In the genomic region with DNA sequence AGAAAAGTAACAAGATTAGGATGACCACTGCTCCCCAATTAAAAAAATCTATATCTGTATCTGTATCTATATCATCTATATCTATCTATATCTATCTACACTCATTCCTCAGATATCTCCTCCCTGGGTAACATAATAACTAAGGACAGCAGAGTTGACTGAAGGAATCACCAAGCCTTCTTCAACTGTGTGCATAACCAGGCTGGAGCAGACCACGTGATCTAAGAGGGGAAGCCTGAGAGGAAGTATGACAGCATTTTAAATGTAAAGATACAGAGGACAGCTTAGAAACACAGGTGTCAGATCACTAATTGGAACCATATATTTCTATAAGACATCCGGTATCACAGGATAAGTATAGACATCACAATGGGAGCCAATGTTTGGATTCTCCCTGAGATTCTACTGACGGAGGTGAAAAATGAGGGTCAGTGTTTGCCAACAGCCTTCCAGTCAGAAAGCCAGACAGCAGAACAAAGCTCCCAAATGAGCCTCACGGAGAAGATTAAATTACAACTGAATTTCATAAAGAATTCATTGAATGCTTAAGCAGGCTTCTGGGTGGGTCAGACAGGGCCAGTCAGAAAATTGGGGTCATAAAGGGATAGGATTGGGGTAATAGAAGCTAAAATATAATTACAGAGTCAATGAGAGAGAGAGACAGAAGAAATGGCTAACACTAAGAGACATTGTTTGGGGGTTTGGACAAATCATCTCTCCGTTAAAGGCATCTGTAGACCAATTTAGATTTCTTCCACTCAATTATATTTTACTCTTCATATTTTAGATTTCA, we compare ENCODE assay signal across 25 mouse cellular contexts.
DNase-seq lines count a peak whose midpoint lies in the region; ATAC-seq and TF ChIP-seq lines count a peak whose summit lies in the region.
"Had no signal": no experiment of that assay in that cellular context is flagged by ENCODE, and none has a peak within 500 bp of the region (broad histone marks: within the 10 kb centered on the region; RNA-seq: fewer than 3 reads in every experiment).

No protein-coding gene starts in this region.

- peak; percentile 27 for DNase-seq in embryo, embryonic 10.5 days (ENCODE audit: low spot score)
- no peak for DNase-seq in embryo, embryonic 9.5 days (ENCODE audit: extremely low spot score)
- no peak for DNase-seq in midbrain, postnatal 0 days (ENCODE audit: low spot score)
- no peak for DNase-seq in Muller cell, postnatal 12 days (ENCODE audit: inconsistent ontology term)
- DNase-seq: adrenal gland, postnatal 14 days; cerebellum, adult 8-10 months; gastrocnemius, postnatal 14 days; heart, adult 18-20 months; kidney, adult 2 months; kidney, postnatal 10 days; liver; lung, postnatal 36 days; right cerebral cortex, postnatal 4 days; thymus, postnatal 36 days had no signal

- no peaks in the 10 kb centered on the region for H3K9me3 ChIP-seq in midbrain, embryonic 12.5 days
- H3K9me3 ChIP-seq in midbrain, postnatal 0 days (ENCODE audit: low read length): no peaks in the 10 kb centered on the region
- H3K9me3 ChIP-seq in hindbrain, embryonic 13.5 days: no peaks in the 10 kb centered on the region
- H3K9me3 ChIP-seq in neural tube, embryonic 13.5 days: no peaks in the 10 kb centered on the region
- H3K9me3 ChIP-seq in forebrain, embryonic 13.5 days (replicated peaks): no peaks in the 10 kb centered on the region
- H3K9me3 ChIP-seq: embryonic facial prominence, embryonic 15.5 days; heart, embryonic 13.5 days; limb, embryonic 10.5 days; liver, embryonic 15.5 days; lung, embryonic 15.5 days had no signal

- ATAC-seq in midbrain, embryonic 12.5 days (ENCODE audit: low FRiP score, low read depth): no peak
- ATAC-seq in midbrain, postnatal 0 days (ENCODE audit: low FRiP score): no peak
- 0 out of 2 replicates have a peak, but pooled peaks have one; percentile 24 for ATAC-seq in hindbrain, embryonic 13.5 days (ENCODE audit: low FRiP score)
- no peak for ATAC-seq in neural tube, embryonic 13.5 days (ENCODE audit: low read depth)
- no peak for ATAC-seq in forebrain, embryonic 13.5 days
- ATAC-seq: forebrain, embryonic 16.5 days had no signal

- H3K27me3 ChIP-seq in midbrain, embryonic 12.5 days: no peaks in the 10 kb centered on the region
- H3K27me3 ChIP-seq in midbrain, postnatal 0 days (ENCODE audit: insufficient read depth, low read length): no peaks in the 10 kb centered on the region
- no peaks in the 10 kb centered on the region for H3K27me3 ChIP-seq in hindbrain, embryonic 13.5 days
- no peaks in the 10 kb centered on the region for H3K27me3 ChIP-seq in neural tube, embryonic 13.5 days
- no peaks in the 10 kb centered on the region for H3K27me3 ChIP-seq in forebrain, embryonic 13.5 days
- H3K27me3 ChIP-seq: embryonic facial prominence, embryonic 15.5 days; heart, embryonic 13.5 days; liver, embryonic 15.5 days; lung, embryonic 15.5 days; megakaryocyte, embryonic 14.5 days had no signal

- H3K27ac ChIP-seq in midbrain, embryonic 12.5 days (replicated peaks): peak overlapping the region; percentile 61; the same call in 1 of the 2 replicates
- H3K27ac ChIP-seq in midbrain, postnatal 0 days (ENCODE audit: low read depth, low read length): no peak overlapping the region
- H3K27ac ChIP-seq in hindbrain, embryonic 13.5 days: peak overlapping the region; percentile 65
- H3K27ac ChIP-seq in neural tube, embryonic 13.5 days (replicated peaks): peak overlapping the region; percentile 54
- H3K27ac ChIP-seq in forebrain, embryonic 13.5 days: no peak overlapping the region
- H3K27ac ChIP-seq: embryonic facial prominence, embryonic 15.5 days; heart, embryonic 13.5 days; limb, embryonic 10.5 days; liver, embryonic 15.5 days; lung, embryonic 15.5 days had no signal

- 0 out of 2 replicates have a peak, but pooled peaks cover 3% of the 10 kb centered on the region for H3K36me3 ChIP-seq in midbrain, embryonic 12.5 days
- H3K36me3 ChIP-seq in midbrain, postnatal 0 days (ENCODE audit: insufficient read depth, low read length): no peaks in the 10 kb centered on the region
- peaks cover 2% of the 10 kb centered on the region for H3K36me3 ChIP-seq in hindbrain, embryonic 13.5 days
- H3K36me3 ChIP-seq in neural tube, embryonic 13.5 days: peaks cover 2% of the 10 kb centered on the region; the same call in 1 of the 2 replicates
- H3K36me3 ChIP-seq in forebrain, embryonic 13.5 days (ENCODE audit: poor library complexity, severe bottlenecking): peaks cover 14% of the 10 kb centered on the region
- H3K36me3 ChIP-seq: embryonic facial prominence, embryonic 15.5 days; heart, embryonic 13.5 days; limb, embryonic 10.5 days; liver, embryonic 15.5 days; lung, embryonic 15.5 days had no signal

- no peak overlapping the region for H3K9ac ChIP-seq in midbrain, embryonic 12.5 days (replicated peaks)
- no peak overlapping the region for H3K9ac ChIP-seq in midbrain, postnatal 0 days (replicated peaks; ENCODE audit: low read length, poor library complexity, severe bottlenecking)
- no peak overlapping the region for H3K9ac ChIP-seq in hindbrain, embryonic 13.5 days
- H3K9ac ChIP-seq in neural tube, embryonic 13.5 days: no peak overlapping the region
- no peak overlapping the region for H3K9ac ChIP-seq in forebrain, embryonic 13.5 days
- H3K9ac ChIP-seq: embryonic facial prominence, embryonic 15.5 days; heart, embryonic 13.5 days; liver, embryonic 15.5 days; lung, embryonic 15.5 days had no signal

- H3K4me3 ChIP-seq in midbrain, embryonic 12.5 days: no peak overlapping the region
- no peak overlapping the region for H3K4me3 ChIP-seq in midbrain, postnatal 0 days (ENCODE audit: low read depth, low read length)
- H3K4me3 ChIP-seq in hindbrain, embryonic 13.5 days: no peak overlapping the region
- no peak overlapping the region for H3K4me3 ChIP-seq in neural tube, embryonic 13.5 days
- no peak overlapping the region for H3K4me3 ChIP-seq in forebrain, embryonic 13.5 days
- H3K4me3 ChIP-seq: embryonic facial prominence, embryonic 15.5 days; heart, embryonic 13.5 days; limb, embryonic 10.5 days; liver, embryonic 15.5 days; lung, embryonic 15.5 days; megakaryocyte, embryonic 14.5 days had no signal

- H3K4me1 ChIP-seq in midbrain, embryonic 12.5 days: no peaks in the 10 kb centered on the region
- H3K4me1 ChIP-seq in midbrain, postnatal 0 days (ENCODE audit: insufficient read depth, low read length): no peaks in the 10 kb centered on the region
- peaks cover 19% of the 10 kb centered on the region for H3K4me1 ChIP-seq in hindbrain, embryonic 13.5 days (replicated peaks)
- H3K4me1 ChIP-seq in neural tube, embryonic 13.5 days (replicated peaks): peaks cover 27% of the 10 kb centered on the region
- no peaks in the 10 kb centered on the region for H3K4me1 ChIP-seq in forebrain, embryonic 13.5 days
- H3K4me1 ChIP-seq: embryonic facial prominence, embryonic 15.5 days; heart, embryonic 13.5 days; limb, embryonic 10.5 days; liver, embryonic 15.5 days; lung, embryonic 15.5 days; megakaryocyte, embryonic 14.5 days had no signal

- TF ChIP-seq CTCF in midbrain, postnatal 0 days (IDR thresholded peaks at IDR 0.05): no peak

- 53% methylated on average over 5 of the region's 5 CpGs for WGBS in midbrain, embryonic 12.5 days
- WGBS in midbrain, postnatal 0 days: 41% methylated on average over 5 of the region's 5 CpGs
- whole genome bisulfite sequencing in hindbrain, embryonic 13.5 days: 28% methylated on average over 5 of the region's 5 CpGs
- 32% methylated on average over 5 of the region's 5 CpGs for WGBS in neural tube, embryonic 13.5 days
- 61% methylated on average over 5 of the region's 5 CpGs for WGBS in forebrain, embryonic 13.5 days

- no peak overlapping the region for H3K4me2 ChIP-seq in midbrain, embryonic 12.5 days (replicated peaks)
- H3K4me2 ChIP-seq in midbrain, postnatal 0 days (ENCODE audit: low read depth, low read length, poor library complexity, severe bottlenecking): no peak overlapping the region
- H3K4me2 ChIP-seq in hindbrain, embryonic 13.5 days: no peak overlapping the region
- no peak overlapping the region for H3K4me2 ChIP-seq in neural tube, embryonic 13.5 days
- no peak overlapping the region for H3K4me2 ChIP-seq in forebrain, embryonic 13.5 days
- H3K4me2 ChIP-seq: embryonic facial prominence, embryonic 15.5 days; heart, embryonic 13.5 days; liver, embryonic 15.5 days; lung, embryonic 15.5 days had no signal

Comparison
In these comparisons a context has a peak if more than half of its experiments do, and no peak if none do; other contexts are left out.
1. H3K27ac ChIP-seq: peak in midbrain, embryonic 12.5 days (single experiment), hindbrain, embryonic 13.5 days (single experiment) and neural tube, embryonic 13.5 days (single experiment); none in midbrain, postnatal 0 days (single experiment) and forebrain, embryonic 13.5 days (single experiment).